Mouse (Mus musculus) intestine, embryonic 14.5 days (tissue): ENCODE data around the gene Btbd6. TPM values are rescaled to one million over a fixed set of nuclear protein-coding genes. Genes with fewer than 3 reads are reported as not detected.

ENCODE experiments used
- ATAC-seq: fragments of 200-750 bp; cut with Nextera tagmentation; replicated peaks from 2 replicates; pipeline ENCODE4 v1.8.0; 2017; ENCODE audit warnings: low read depth, moderate number of reproducible peaks, moderate TSS enrichment, moderate library complexity; ENCODE audit not compliant: low FRiP score, low TSS enrichment
- DNase-seq: peaks from one replicate; pipeline ENCODE4 v3.0.0-alpha.2; 2018; ENCODE audit warnings: low spot score
- H3K27ac ChIP-seq: fragments of 300-500 bp; sonication (generic); 2 replicates; pipeline ENCODE4 v1.5.1; 2014; ENCODE audit warnings: low read depth, mild to moderate bottlenecking, control low read depth
- H3K27me3 ChIP-seq: fragments of 300-500 bp; sonication (generic); replicated peaks from 2 replicates; pipeline ENCODE4 v1.6.1; 2014; ENCODE audit warnings: low read length, control low read depth; ENCODE audit not compliant: control insufficient read depth, insufficient read depth
- H3K36me3 ChIP-seq: fragments of 300-500 bp; sonication (generic); 2 replicates; pipeline ENCODE4 v1.6.1; 2014; ENCODE audit warnings: low read length, control low read depth; ENCODE audit not compliant: control insufficient read depth, insufficient read depth
- H3K4me1 ChIP-seq: fragments of 300-500 bp; sonication (generic); replicated peaks from 2 replicates; pipeline ENCODE4 v1.6.1; 2014; ENCODE audit warnings: low read length, control low read depth, mixed read lengths; ENCODE audit not compliant: control insufficient read depth, insufficient read depth
- H3K4me2 ChIP-seq: fragments of 300-500 bp; sonication (generic); 2 replicates; pipeline ENCODE4 v1.6.1; 2014; ENCODE audit warnings: low read length
- H3K4me3 ChIP-seq: fragments of 300-500 bp; sonication (generic); 2 replicates; pipeline ENCODE4 v1.5.1; 2014; ENCODE audit warnings: low read depth, low read length, control low read depth, mixed read lengths
- H3K9ac ChIP-seq: fragments of 300-500 bp; sonication (generic); 2 replicates; pipeline ENCODE4 v1.6.1; 2014; ENCODE audit warnings: mild to moderate bottlenecking, low read length
- H3K9me3 ChIP-seq: fragments of 300-500 bp; sonication (generic); 2 replicates; pipeline ENCODE4 v1.6.1; 2016; ENCODE audit warnings: low read length, control low read depth; ENCODE audit not compliant: control insufficient read depth
- WGBS: fragments of 180-500 bp; shearing (Covaris S2); extraction: QIAGEN DNeasy Blood & Tissue Kit; methylation state at CpG from one replicate; pipeline ENCODE4 v1.1.7; 2014; 5-methylcytosine and 5-hydroxymethylcytosine counted together
- polyA plus RNA-seq: library from polyadenylated mRNA; unstranded; fragments of >200 nt; fragmentation: Nextera tagmentation; extraction: Ambion mirVana; gene quantifications from 2 replicates; pipeline ENCODE4 v1.2.1, GENCODE M21; 2014

Gene Btbd6
- polyA plus RNA-seq, 1 experiment from 2014 or later = 21.7 TPM

DNA sequence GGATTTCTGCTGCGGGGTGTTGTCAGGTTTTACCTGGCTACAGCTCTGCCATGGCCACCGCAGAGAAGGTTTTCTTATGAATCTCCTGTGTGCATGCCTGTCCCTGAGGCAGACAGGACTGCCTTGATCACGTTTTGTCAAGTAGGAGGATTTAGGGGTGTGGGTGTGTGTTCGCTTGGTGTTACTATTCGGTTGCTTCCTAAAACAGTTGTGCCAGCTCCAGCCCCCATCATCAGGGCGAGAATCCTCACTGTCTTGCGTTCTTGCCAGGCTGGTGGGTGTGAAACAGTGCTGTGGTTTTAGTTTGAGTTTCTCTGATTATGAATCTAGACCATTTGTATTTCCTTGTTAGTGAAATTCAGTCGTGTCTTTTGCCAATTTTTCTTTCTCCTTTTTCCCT, 40.7 kb downstream of the Btbd6 start:
- H3K9me3 ChIP-seq = no peaks in the 10 kb centered on the region
- no peaks in the 10 kb centered on the region for H3K27me3 ChIP-seq
- H3K4me3 ChIP-seq = no peak overlapping the region
- H3K9ac ChIP-seq = 0 out of 2 replicates have a peak overlapping the region, but pooled peaks have one; percentile 7
- DNase-seq (no peak), ATAC-seq (no peak)
- WGBS = 73% methylated on average over 8 of the region's 8 CpGs
- peaks cover 6% of the 10 kb centered on the region for H3K36me3 ChIP-seq
- H3K4me1 ChIP-seq = peaks cover 16% of the 10 kb centered on the region
- H3K27ac ChIP-seq = no peak overlapping the region
- no peak overlapping the region for H3K4me2 ChIP-seq

DNA sequence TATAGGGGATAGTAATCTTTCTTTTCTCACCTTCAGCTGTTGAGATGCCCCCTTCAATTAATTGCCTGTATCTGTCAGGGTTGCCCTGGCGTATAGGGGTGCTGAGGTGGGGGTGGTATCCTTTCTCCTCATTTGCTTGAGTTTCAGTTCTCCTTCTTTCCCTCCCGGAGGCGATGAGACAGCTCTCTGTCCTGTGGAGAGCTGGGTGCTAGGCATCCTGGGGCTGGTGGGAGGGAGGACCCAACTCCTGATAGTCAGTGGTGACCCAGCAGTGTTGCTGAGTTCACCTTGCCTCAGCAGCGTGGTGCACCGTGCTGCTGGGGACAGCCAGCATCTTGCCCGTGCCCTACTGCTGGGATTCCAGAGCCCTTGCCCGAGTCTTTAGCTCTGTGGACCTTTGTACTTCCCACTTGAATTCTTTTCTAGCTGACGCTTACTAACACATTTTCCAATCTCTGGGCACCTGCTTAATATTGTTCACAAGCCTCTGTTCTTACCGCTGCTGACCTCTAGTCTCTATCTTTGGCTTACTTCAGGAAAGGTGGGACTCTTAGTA, 41.2 kb downstream of the Btbd6 start:
- 73% methylated on average over 9 of the region's 9 CpGs for WGBS
- no peaks in the 10 kb centered on the region for H3K27me3 ChIP-seq
- H3K9ac ChIP-seq = no peak overlapping the region
- peaks cover 6% of the 10 kb centered on the region for H3K36me3 ChIP-seq
- peaks cover 15% of the 10 kb centered on the region for H3K4me1 ChIP-seq
- no peaks in the 10 kb centered on the region for H3K9me3 ChIP-seq
- DNase-seq = no peak
- no peak overlapping the region for H3K4me2 ChIP-seq
- no peak for ATAC-seq
- H3K4me3 ChIP-seq = no peak overlapping the region
- no peak overlapping the region for H3K27ac ChIP-seq

DNA sequence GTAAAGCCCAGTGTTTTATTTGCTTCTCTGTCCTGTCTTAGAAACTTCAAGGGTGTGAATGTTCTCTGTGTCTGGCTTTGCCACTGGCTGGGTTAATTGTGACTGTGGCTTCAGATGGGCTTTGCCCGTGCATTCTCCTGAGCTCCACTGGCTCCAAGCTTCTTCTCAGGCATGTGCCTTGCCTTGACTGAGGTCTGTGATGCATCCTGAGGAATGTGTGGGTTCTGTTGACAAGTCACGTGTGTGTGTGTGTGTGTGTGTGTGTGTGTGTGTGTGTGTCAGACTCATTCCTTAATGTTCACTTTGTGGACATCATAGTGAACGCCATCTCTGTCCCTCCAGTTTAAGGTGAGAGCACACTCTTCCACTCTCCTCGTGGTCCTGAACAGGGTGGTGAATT, 42.5 kb downstream of the Btbd6 start:
- DNase-seq = no peak
- peaks cover 3% of the 10 kb centered on the region; the same call in 1 of the 2 replicates for H3K4me1 ChIP-seq
- no peaks in the 10 kb centered on the region for H3K9me3 ChIP-seq
- H3K36me3 ChIP-seq = peaks cover 12% of the 10 kb centered on the region
- H3K9ac ChIP-seq = no peak overlapping the region
- no peak overlapping the region for H3K4me3 ChIP-seq
- H3K4me2 ChIP-seq = no peak overlapping the region
- no peak for ATAC-seq
- no peak overlapping the region for H3K27ac ChIP-seq
- WGBS = 81% methylated on average over 4 of the region's 4 CpGs
- no peaks in the 10 kb centered on the region for H3K27me3 ChIP-seq

DNA sequence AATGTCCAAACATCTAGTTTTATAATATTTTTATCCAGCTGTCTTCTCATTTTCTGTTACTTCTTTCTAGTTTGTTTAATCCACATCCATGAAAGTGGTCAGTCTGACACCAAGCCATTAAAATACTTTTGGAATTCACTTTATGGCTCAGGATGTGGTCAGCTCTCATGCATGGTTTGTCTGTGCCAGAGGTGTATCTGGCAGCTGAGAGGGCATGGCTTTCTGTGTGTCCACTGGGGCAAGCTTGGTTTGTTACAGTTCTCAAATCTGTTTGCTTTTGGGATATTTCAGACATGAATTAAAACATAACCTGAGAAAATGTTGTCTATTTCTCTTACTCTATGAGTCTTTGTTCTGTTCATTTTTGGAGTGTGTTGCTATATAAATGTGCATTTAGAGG, 45.2 kb downstream of the Btbd6 start:
- Histone ChIP-seq H3K36me3 (peaks cover 12% of the 10 kb centered on the region), H3K4me2 (no peak overlapping the region), H3K9me3 (no peaks in the 10 kb centered on the region), H3K9ac (no peak overlapping the region), H3K4me3 (no peak overlapping the region), H3K4me1 (no peaks in the 10 kb centered on the region), H3K27me3 (no peaks in the 10 kb centered on the region), H3K27ac (no peak overlapping the region)
- ATAC-seq (no peak), DNase-seq (no peak)

DNA sequence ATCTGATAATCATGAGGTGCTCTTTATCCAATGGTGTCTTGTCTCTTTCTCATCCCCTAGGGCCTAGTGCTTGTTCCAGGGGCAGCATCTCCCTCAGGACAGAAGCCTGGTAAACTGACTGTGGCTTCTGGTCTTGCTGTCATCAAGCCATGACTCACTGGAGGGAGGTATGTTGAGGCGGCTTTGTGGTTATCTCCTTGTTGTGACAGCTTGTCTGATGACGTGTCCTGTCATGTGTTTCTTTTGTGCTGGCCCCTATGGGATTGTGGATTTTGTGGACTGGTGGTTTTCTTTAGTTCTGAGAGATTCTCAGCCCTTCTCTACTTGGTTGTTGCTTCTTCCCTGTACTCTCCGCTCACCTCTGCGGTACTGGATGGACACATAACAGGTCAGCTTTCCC, 46.8 kb downstream of the Btbd6 start:
- Histone ChIP-seq H3K27me3 (no peaks in the 10 kb centered on the region), H3K4me3 (no peak overlapping the region), H3K4me1 (no peaks in the 10 kb centered on the region), H3K9me3 (no peaks in the 10 kb centered on the region), H3K9ac (no peak overlapping the region), H3K27ac (no peak overlapping the region), H3K4me2 (no peak overlapping the region), H3K36me3 (peaks cover 12% of the 10 kb centered on the region)
- DNase-seq (no peak), ATAC-seq (no peak)
- 87% methylated on average over 4 of the region's 4 CpGs for WGBS

DNA sequence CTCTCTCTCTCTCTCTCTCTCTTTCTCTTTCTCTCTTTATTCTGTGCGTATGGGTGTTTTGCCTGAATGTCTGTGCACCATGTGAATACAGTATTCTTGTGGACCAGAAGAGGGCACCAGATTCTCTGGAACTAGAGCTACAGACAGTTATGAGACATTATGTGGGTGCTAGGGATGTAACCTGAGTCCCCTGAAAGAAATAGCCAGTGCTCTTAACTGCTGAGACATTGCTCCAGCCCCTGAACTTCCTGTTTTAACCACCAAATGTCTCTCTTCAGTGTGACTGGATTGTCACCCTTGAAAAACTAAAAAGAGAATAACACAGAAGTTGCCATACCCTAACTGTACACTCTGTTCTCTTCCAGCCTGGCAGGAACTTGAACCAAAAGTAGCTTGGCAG, 50.3 kb downstream of the Btbd6 start:
- Histone ChIP-seq H3K4me3 (no peak overlapping the region), H3K9ac (no peak overlapping the region), H3K27me3 (no peaks in the 10 kb centered on the region), H3K4me1 (no peaks in the 10 kb centered on the region), H3K9me3 (no peaks in the 10 kb centered on the region), H3K4me2 (no peak overlapping the region), H3K27ac (no peak overlapping the region), H3K36me3 (peaks cover 7% of the 10 kb centered on the region; the same call in 1 of the 2 replicates)
- ATAC-seq (no peak), DNase-seq (no peak)
- 96% methylated on average over 1 of the region's 1 CpGs for WGBS

DNA sequence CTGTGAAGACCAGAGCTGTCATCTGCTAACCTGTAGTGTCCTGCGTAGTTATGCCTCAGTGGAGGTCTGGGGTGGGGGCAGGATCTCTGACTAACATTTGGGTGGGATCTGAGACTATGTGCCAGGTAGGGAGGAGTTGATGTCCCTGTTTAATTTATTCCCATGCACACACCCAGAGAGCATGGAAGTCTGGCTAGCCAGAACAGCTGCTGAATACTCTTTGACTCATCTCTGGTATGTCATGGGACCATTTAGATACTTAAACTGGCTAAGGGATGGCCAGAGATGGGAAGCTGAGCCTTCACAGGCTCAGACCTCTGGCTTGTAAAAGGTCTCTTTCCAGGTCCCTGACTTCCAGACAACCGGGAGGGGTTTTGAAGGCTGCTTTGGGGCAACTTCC, 51.2 kb downstream of the Btbd6 start:
- WGBS = 87% methylated on average over 2 of the region's 2 CpGs
- no peak overlapping the region for H3K27ac ChIP-seq
- DNase-seq (no peak), ATAC-seq (no peak)
- no peak overlapping the region for H3K9ac ChIP-seq
- H3K36me3 ChIP-seq = 0 out of 2 replicates have a peak, but pooled peaks cover 7% of the 10 kb centered on the region
- no peak overlapping the region for H3K4me3 ChIP-seq
- no peak overlapping the region for H3K4me2 ChIP-seq
- no peaks in the 10 kb centered on the region for H3K4me1 ChIP-seq
- no peaks in the 10 kb centered on the region for H3K9me3 ChIP-seq
- H3K27me3 ChIP-seq = no peaks in the 10 kb centered on the region

DNA sequence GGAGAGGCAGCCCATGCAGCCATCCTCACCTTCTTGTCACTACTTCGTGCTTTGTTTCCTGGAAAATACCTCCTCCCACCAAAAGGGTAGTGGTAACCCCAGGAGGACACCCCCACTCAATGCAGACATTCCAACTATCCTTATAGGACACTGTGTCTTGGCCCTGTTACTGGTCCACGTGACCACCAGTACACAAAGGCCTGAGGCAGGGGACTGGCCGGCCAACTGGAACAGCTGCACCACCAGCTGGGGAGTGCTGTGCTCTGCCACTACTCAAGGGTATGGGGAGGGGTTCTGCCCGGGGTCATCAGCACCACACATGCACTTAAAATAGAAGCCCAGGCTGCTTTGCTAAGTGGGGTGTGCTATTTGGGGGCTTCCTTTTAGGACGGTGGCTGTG, 51.8 kb downstream of the Btbd6 start:
- no peak overlapping the region for H3K4me3 ChIP-seq
- H3K4me2 ChIP-seq = no peak overlapping the region
- H3K27me3 ChIP-seq = no peaks in the 10 kb centered on the region
- ATAC-seq (no peak), DNase-seq (no peak)
- WGBS = 63% methylated on average over 5 of the region's 5 CpGs
- no peak overlapping the region for H3K27ac ChIP-seq
- 0 out of 2 replicates have a peak, but pooled peaks cover 5% of the 10 kb centered on the region for H3K36me3 ChIP-seq
- H3K9ac ChIP-seq = no peak overlapping the region
- no peaks in the 10 kb centered on the region for H3K9me3 ChIP-seq
- no peaks in the 10 kb centered on the region for H3K4me1 ChIP-seq
